Mouse (Mus musculus) monocyte, adult 5-6 weeks (primary cell): ENCODE data around the gene Rbl1. TPM values are rescaled to one million over a fixed set of nuclear protein-coding genes. Genes with fewer than 3 reads are reported as not detected.
A peak's percentile ranks its signal among the peaks of the same experiment; 100 is the strongest.

Experiments
- ATAC-seq: fragments of 153-309, 156-312 bp; replicated peaks from 2 replicates; pipeline ENCODE4 v1.8.0; 2017; ENCODE audit warnings: mild to moderate bottlenecking; ENCODE audit not compliant: low TSS enrichment, insufficient number of reproducible peaks, severe bottlenecking, poor library complexity, low FRiP score
- total RNA-seq: library from RNA; stranded (forward); fragments of 200-1000, 200-491, 200-594 nt; gene quantifications from 3 replicates; pipeline ENCODE4 v1.2.3, GENCODE M21; 2017

Rbl1 gene
- total RNA-seq, 1 experiment from 2014 or later, result 34.4 TPM

- no peak for ATAC-seq
Observed at GRCm38 (mm10) chr2:157136646-157137045, 67.7 kb downstream of the Rbl1 start.

GRCm38 (mm10) chr2:157136176-157136575 is 68.2 kb downstream of the Rbl1 start:
- no peak for ATAC-seq

GRCm38 (mm10) chr2:157135529-157136120 is 68.7 kb downstream of the Rbl1 start:
- ATAC-seq, result no peak

GRCm38 (mm10) chr2:157135014-157135413 is 69.3 kb downstream of the Rbl1 start, which contains the start of gene Samhd1:
Samhd1 (minus strand) TSS chr2:157135265.
- peak; percentile 64 for ATAC-seq

- peak; percentile 0; the same call in 1 of the 2 replicates for ATAC-seq
Observed at GRCm38 (mm10) chr2:157134479-157134931, 69.8 kb downstream of the Rbl1 start.

GRCm38 (mm10) chr2:157133769-157134478 is 70.4 kb downstream of the Rbl1 start:
- ATAC-seq, result peak; percentile 4; the same call in 1 of the 2 replicates

GRCm38 (mm10) chr2:157132686-157133540 is 71.4 kb downstream of the Rbl1 start:
- no peak for ATAC-seq

- ATAC-seq, result no peak
Observed at GRCm38 (mm10) chr2:157132086-157132485, 72.2 kb downstream of the Rbl1 start.

- no peak for ATAC-seq
Observed at GRCm38 (mm10) chr2:157130813-157131514, 73.4 kb downstream of the Rbl1 start.

GRCm38 (mm10) chr2:157129601-157130164 is 74.7 kb downstream of the Rbl1 start:
- no peak for ATAC-seq

GRCm38 (mm10) chr2:157129096-157129495 is 75.2 kb downstream of the Rbl1 start:
- ATAC-seq, result no peak

GRCm38 (mm10) chr2:157128072-157128471 is 76.3 kb downstream of the Rbl1 start:
- ATAC-seq, result no peak

- no peak for ATAC-seq
Observed at GRCm38 (mm10) chr2:157127370-157127769, 77.0 kb downstream of the Rbl1 start.

GRCm38 (mm10) chr2:157125246-157125645 is 79.1 kb downstream of the Rbl1 start:
- ATAC-seq, result no peak

GRCm38 (mm10) chr2:157121766-157122165 is 82.6 kb downstream of the Rbl1 start:
- no peak for ATAC-seq

GRCm38 (mm10) chr2:157119075-157119474 is 85.3 kb downstream of the Rbl1 start:
- ATAC-seq, result no peak

- no peak for ATAC-seq
Observed at GRCm38 (mm10) chr2:157118556-157118955, 85.8 kb downstream of the Rbl1 start.

- 0 out of 2 replicates have a peak, but pooled peaks have one; percentile 44 for ATAC-seq
Observed at GRCm38 (mm10) chr2:157116964-157117363, 87.4 kb downstream of the Rbl1 start.
